Mouse (Mus musculus) cortical plate, adult 2 months (tissue): ENCODE results near the gene Pdzrn3. TPM values are rescaled to one million over a fixed set of nuclear protein-coding genes. Genes with fewer than 3 reads are reported as not detected.

Source experiments
- H3K27ac ChIP-seq: fragments of 200-500 bp; 2 replicates; pipeline ENCODE4 v1.5.1; 2012; ENCODE audit warnings: low read length, control low read depth, inconsistent platforms; ENCODE audit not compliant: insufficient read depth
- H3K4me1 ChIP-seq: fragments of 200-500 bp; 2 replicates; pipeline ENCODE4 v1.6.1; 2011; ENCODE audit warnings: low read length; ENCODE audit not compliant: control insufficient read depth, insufficient read depth
- H3K4me3 ChIP-seq: fragments of 200-500 bp; 2 replicates; pipeline ENCODE4 v1.5.1; 2011; ENCODE audit warnings: mild to moderate bottlenecking, low read length, control low read depth; ENCODE audit not compliant: insufficient read depth
- CTCF ChIP-seq: fragments of 200-500 bp; IDR thresholded peaks from 2 replicates; pipeline ENCODE4 v1.5.1; 2011; ENCODE audit warnings: mild to moderate bottlenecking, control low read depth, low read length; ENCODE audit not compliant: insufficient read depth; ENCODE audit errors: extremely low read depth
- POLR2A ChIP-seq: fragments of 200-500 bp; IDR thresholded peaks from 2 replicates; pipeline ENCODE4 v1.6.1; 2011; ENCODE audit warnings: mild to moderate bottlenecking, low read length, control low read depth; ENCODE audit not compliant: insufficient read depth; ENCODE audit errors: extremely low read depth
- polyA plus RNA-seq: library from polyadenylated mRNA; depleted of rRNA; stranded (reverse); fragments of >200 nt; gene quantifications from 2 replicates; pipeline ENCODE4 v1.2.3, GENCODE M21; 2012

Pdzrn3 gene
- polyA plus RNA-seq, 1 experiment = 32.3 TPM

- Histone ChIP-seq H3K4me3 (no peak overlapping the region), H3K4me1 (peaks cover 1% of the 10 kb centered on the region; the same call in 1 of the 2 replicates), H3K27ac (no peak overlapping the region)
- TF ChIP-seq CTCF = no peak
- no peak for TF ChIP-seq POLR2A
Observed at GRCm38 (mm10) chr6:101284368-101284955, 93.2 kb downstream of the Pdzrn3 start.

GRCm38 (mm10) chr6:101283891-101284290 is 93.8 kb downstream of the Pdzrn3 start:
- H3K4me1 ChIP-seq = peaks cover 1% of the 10 kb centered on the region; the same call in 1 of the 2 replicates
- TF ChIP-seq POLR2A = no peak
- no peak for TF ChIP-seq CTCF
- H3K27ac ChIP-seq = no peak overlapping the region
- no peak overlapping the region for H3K4me3 ChIP-seq

- Histone ChIP-seq H3K27ac (no peak overlapping the region), H3K4me3 (no peak overlapping the region)
- no peak for TF ChIP-seq CTCF
- TF ChIP-seq POLR2A = no peak
Observed at GRCm38 (mm10) chr6:101281644-101282043, 96.1 kb downstream of the Pdzrn3 start.

GRCm38 (mm10) chr6:101280811-101281218 is 96.9 kb downstream of the Pdzrn3 start:
- Histone ChIP-seq H3K4me1 (peaks cover 5% of the 10 kb centered on the region), H3K4me3 (no peak overlapping the region), H3K27ac (no peak overlapping the region)
- TF ChIP-seq POLR2A (no peak), CTCF (no peak)

More at GRCm38 (mm10) chr6:101281644-101282043, 96.1 kb downstream of the Pdzrn3 start:
- peaks cover 5% of the 10 kb centered on the region for H3K4me1 ChIP-seq

GRCm38 (mm10) chr6:101278286-101278932 is 99.3 kb downstream of the Pdzrn3 start:
- H3K4me1 ChIP-seq = peaks cover 3% of the 10 kb centered on the region
- H3K27ac ChIP-seq = no peak overlapping the region
- no peak overlapping the region for H3K4me3 ChIP-seq
- TF ChIP-seq POLR2A = no peak
- no peak for TF ChIP-seq CTCF

- Histone ChIP-seq H3K4me1 (peaks cover 3% of the 10 kb centered on the region), H3K4me3 (no peak overlapping the region), H3K27ac (no peak overlapping the region)
- TF ChIP-seq CTCF (no peak), POLR2A (no peak)
Observed at GRCm38 (mm10) chr6:101276261-101276660, 101.4 kb downstream of the Pdzrn3 start.

GRCm38 (mm10) chr6:101275806-101276205 is 101.9 kb downstream of the Pdzrn3 start:
- Histone ChIP-seq H3K4me3 (no peak overlapping the region), H3K27ac (no peak overlapping the region), H3K4me1 (peaks cover 3% of the 10 kb centered on the region)
- TF ChIP-seq POLR2A (no peak), CTCF (no peak)

- Histone ChIP-seq H3K27ac (no peak overlapping the region), H3K4me3 (no peak overlapping the region), H3K4me1 (peaks cover 3% of the 10 kb centered on the region)
- TF ChIP-seq POLR2A = no peak
- TF ChIP-seq CTCF = no peak
Observed at GRCm38 (mm10) chr6:101274846-101275245, 102.9 kb downstream of the Pdzrn3 start.

- TF ChIP-seq POLR2A = no peak
- TF ChIP-seq CTCF = no peak
- H3K4me1 ChIP-seq = no peaks in the 10 kb centered on the region
- no peak overlapping the region for H3K27ac ChIP-seq
- no peak overlapping the region for H3K4me3 ChIP-seq
Observed at GRCm38 (mm10) chr6:101272256-101272655, 105.4 kb downstream of the Pdzrn3 start.
